Comparison of ENCODE assay signal across 10 mouse cellular contexts in genomic region chr11:119676751-119677411, GRCm38 (mm10).
A peak's percentile ranks its signal among the peaks of the same experiment; 100 is the strongest.
DNase-seq lines count a peak whose midpoint lies in the region; ATAC-seq and TF ChIP-seq lines count a peak whose summit lies in the region.
"Had no signal": no experiment of that assay in that cellular context is flagged by ENCODE, and none has a peak within 500 bp of the region (broad histone marks: within the 10 kb centered on the region; RNA-seq: fewer than 3 reads in every experiment).

No protein-coding gene starts in this region.

- H3K9me3 ChIP-seq in heart, embryonic 12.5 days (replicated peaks), result peaks cover 5% of the 10 kb centered on the region; the same call in 1 of the 2 replicates
- H3K9me3 ChIP-seq: embryonic facial prominence, embryonic 13.5 days; limb, embryonic 13.5 days had no signal

- 0 out of 2 replicates have a peak overlapping the region, but pooled peaks have one; percentile 30 for H3K27ac ChIP-seq in left cerebral cortex, adult 2 months
- no peak overlapping the region for H3K27ac ChIP-seq in heart, embryonic 12.5 days (ENCODE audit: poor library complexity, severe bottlenecking)
- H3K27ac ChIP-seq: embryonic facial prominence, embryonic 13.5 days; limb, embryonic 13.5 days had no signal

- intact Hi-C loops in left cerebral cortex, adult 2 months (cut with DNase I), result no loop called here
- intact Hi-C loops in gastrocnemius, postnatal 36 days (cut with DNase I), result no loop called here

- peaks cover 68% of the 10 kb centered on the region for H3K4me1 ChIP-seq in heart, embryonic 12.5 days (replicated peaks)

- DNase-seq in left cerebral cortex, adult 2 months (ENCODE audit: extremely low spot score in 1 of 2, low spot score in 2 of 2), result no peak
- no peak for DNase-seq in left cerebral cortex, adult 8-10 months (ENCODE audit: low spot score in 2 of 2)
- DNase-seq in adrenal gland, adult 2 months, result peak; percentile 81
- DNase-seq in monocyte, adult 2 months (ENCODE audit: low read depth in 1 of 2, low spot score in 2 of 2), result peak; percentile 19 to 26
- DNase-seq in right cerebral cortex, postnatal 4 days, result no peak
- DNase-seq in gastrocnemius, postnatal 36 days, result no peak
- no peak for DNase-seq in frontal cortex, postnatal 36 days (ENCODE audit: low spot score in 2 of 2)

- H3K4me3 ChIP-seq in left cerebral cortex, adult 2 months, result no peak overlapping the region
- H3K4me3 ChIP-seq in heart, embryonic 12.5 days, result no peak overlapping the region
- H3K4me3 ChIP-seq: embryonic facial prominence, embryonic 13.5 days; limb, embryonic 13.5 days had no signal

- H3K36me3 ChIP-seq in heart, embryonic 12.5 days, result no peaks in the 10 kb centered on the region
- H3K36me3 ChIP-seq: embryonic facial prominence, embryonic 13.5 days; limb, embryonic 13.5 days had no signal

- ATAC-seq in heart, embryonic 12.5 days (ENCODE audit: insufficient number of reproducible peaks, low FRiP score), result peak; percentile 29

- TF ChIP-seq CTCF in left cerebral cortex, adult 2 months (IDR thresholded peaks at IDR 0.05), result no peak

- H3K27me3 ChIP-seq in heart, embryonic 12.5 days (replicated peaks), result no peaks in the 10 kb centered on the region
- H3K27me3 ChIP-seq: embryonic facial prominence, embryonic 13.5 days; limb, embryonic 13.5 days had no signal

- 54% methylated on average over 7 of the region's 7 CpGs for WGBS in heart, embryonic 12.5 days

- no peak overlapping the region for H3K4me2 ChIP-seq in heart, embryonic 12.5 days
- H3K4me2 ChIP-seq: embryonic facial prominence, embryonic 13.5 days; limb, embryonic 13.5 days had no signal

- no peak overlapping the region for H3K9ac ChIP-seq in heart, embryonic 12.5 days
- H3K9ac ChIP-seq: embryonic facial prominence, embryonic 13.5 days; limb, embryonic 13.5 days had no signal

Comparison
In these comparisons a context has a peak if more than half of its experiments do, and no peak if none do; other contexts are left out.
1. DNase-seq: peak in adrenal gland, adult 2 months (single experiment) and monocyte, adult 2 months (2 of 2); none in left cerebral cortex, adult 2 months (0 of 2), left cerebral cortex, adult 8-10 months (0 of 2), right cerebral cortex, postnatal 4 days (single experiment), gastrocnemius, postnatal 36 days (0 of 2) and frontal cortex, postnatal 36 days (0 of 2).